Mouse (Mus musculus): ENCODE data around the gene Alyref2.
A peak's percentile ranks its signal among the peaks of the same experiment; 100 is the strongest.

The Alyref2 gene

DNA sequence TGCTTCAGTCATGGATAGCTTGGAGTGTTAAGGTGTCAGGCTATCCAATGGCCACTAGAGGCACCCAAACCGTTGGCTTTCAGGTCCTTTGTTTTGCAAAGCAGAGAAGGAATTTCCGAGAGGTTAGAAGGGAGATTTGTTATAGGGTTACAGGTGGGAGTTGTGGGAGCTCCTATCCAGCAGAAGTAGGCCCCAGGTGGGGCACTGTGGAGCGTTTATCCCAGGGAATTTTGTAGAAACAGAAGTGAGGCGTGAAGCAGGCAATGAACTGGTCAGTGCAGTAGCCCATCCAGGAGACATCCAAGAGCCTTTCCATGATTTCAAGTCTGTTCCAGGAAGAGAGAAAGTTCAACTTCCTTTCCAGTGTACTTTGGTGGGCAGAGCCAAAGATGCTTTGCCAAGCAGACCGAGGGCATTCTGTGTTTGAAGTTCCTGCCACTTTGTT lies 1.6 kb upstream of the Alyref2 start:
- no peak for DNase-seq (ENCODE audit: low spot score)

GRCm38 (mm10) chr1:171502388-171503249 lies 659 bp upstream of the Alyref2 start:
- DNase-seq (ENCODE audit: low spot score), result no peak

GRCm38 (mm10) chr1:171503592-171504291 lies 464 bp downstream of the Alyref2 start:
- DNase-seq (ENCODE audit: low spot score), result peak; percentile 71

- no peak for DNase-seq (ENCODE audit: low spot score)
These were observed 1.3 kb downstream of the Alyref2 start for GRCm38 (mm10) chr1:171504586-171504985.

DNA sequence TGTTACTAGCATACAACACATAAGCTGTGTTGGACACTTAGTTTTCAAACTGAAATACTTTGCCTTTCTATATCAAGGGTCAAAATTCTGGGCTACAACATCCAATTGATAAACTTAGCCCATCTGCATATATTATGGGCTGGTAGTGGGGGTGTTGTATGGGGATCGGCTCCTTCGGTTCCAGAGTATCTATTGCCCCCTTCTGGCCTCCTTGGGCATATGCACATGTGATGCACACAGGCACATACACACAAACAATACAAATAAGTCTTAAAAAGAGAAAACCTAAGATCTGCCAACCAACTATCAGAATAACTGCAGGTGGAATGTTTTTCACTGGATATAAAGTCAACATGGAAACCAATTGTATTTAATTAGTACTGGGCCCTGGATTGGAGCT lies 10.0 kb downstream of the Alyref2 start:
- no peak for DNase-seq (ENCODE audit: low spot score)

- no peak for DNase-seq (ENCODE audit: low spot score)
These were observed 10.5 kb downstream of the Alyref2 start for GRCm38 (mm10) chr1:171513760-171514159.

DNA sequence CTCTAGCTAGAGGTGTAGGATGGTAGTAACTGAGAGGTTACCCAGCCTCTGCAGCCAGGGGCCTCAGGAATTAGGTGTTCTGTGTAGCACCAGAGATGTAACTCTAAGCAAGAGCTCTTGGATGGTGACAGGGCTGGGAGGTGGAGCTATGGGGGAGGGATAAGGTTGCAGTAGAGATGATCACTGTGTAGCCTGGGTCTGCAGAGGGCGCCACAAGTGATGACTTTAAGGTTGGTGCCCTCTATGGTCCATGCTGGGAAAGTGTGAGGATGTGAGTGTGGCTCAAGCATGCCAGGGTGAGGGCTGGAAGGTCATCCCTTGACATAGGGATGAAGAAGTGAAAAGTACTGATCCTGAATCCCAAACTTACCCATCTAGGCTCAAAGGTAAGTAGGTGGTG lies 11.8 kb downstream of the Alyref2 start:
- no peak for DNase-seq (ENCODE audit: low spot score)

DNA sequence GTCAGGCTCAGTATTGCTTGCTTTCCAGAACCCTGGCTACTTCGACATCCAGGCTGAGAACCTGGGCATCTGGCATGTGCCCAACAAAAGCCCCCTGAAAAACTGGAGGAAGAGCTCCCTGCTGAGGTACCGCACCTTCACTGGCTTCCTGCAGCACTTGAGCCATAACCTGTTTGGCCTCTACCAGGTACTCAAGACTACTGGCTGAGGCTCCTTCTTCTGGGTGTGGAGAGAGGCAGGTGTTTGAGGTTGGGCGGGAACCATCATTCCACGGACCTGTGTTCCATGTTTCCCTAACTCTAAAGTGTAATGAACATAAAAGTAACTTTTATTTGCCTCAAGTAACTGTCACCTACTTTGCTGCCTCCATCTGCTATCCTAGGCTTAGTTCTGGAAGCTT lies 12.3 kb downstream of the Alyref2 start:
- DNase-seq (ENCODE audit: low spot score), result no peak

DNA sequence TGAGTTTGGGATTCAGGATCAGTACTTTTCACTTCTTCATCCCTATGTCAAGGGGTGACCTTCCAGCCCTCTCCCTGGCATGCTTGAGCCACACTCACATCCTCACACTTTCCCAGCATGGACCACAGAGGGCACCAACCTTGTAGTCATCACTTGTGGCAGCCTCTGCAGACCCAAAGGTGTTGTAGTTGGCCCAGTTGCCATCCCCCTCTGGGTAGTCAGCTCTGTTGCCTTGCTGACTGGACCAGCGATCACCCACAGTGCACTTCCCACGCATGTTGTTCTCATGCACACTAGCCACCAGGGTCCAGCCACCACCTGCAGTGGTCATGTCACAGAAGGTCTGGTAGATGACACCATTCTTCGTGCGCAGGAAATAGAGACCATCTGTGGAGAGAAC lies 28.1 kb downstream of the Alyref2 start:
- DNase-seq (ENCODE audit: low spot score), result no peak

DNA sequence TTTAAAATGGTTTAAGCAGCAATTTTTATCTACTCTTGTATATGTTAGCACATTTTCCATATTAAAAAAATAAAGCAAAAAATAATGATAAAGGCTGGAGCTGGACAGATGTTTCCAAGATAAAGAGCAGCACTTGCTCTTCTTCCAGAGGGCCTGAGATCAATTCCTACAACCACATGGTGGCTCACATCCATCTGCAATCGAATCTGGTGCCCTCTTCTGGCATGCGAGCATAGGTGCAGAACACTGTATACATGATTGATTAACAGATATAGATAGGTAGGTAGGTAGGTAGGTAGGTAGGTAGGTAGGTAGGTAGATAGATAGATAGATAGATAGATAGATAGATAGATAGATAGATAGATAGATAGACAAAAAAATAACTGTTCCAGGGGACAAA lies 29.6 kb downstream of the Alyref2 start:
- DNase-seq (ENCODE audit: low spot score), result no peak

DNA sequence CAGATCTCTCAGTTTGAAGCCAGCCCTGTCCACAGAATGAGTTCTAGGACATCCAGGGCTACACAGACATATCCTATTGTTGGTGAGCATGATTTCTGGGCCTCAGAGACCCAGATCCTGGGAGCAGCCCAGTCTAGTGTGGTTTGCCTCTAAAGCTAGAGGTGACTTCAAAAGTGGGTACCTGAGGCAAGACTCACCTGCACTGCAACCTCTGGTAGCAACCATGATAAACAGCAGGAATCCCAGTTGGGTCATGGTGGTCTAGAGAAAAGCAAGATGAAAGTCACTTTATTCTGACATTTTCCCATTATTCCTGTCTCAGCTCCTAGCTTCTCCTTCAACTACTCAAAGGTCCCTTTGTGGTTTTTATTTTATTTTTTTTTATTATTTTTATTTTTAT lies 31.3 kb downstream of the Alyref2 start:
- DNase-seq (ENCODE audit: low spot score), result no peak

- no peak for DNase-seq (ENCODE audit: low spot score)
These were observed 31.9 kb downstream of the Alyref2 start, which contains the start of gene Itln1 for GRCm38 (mm10) chr1:171535194-171535593. Gene Itln1, minus strand, starts transcription at chr1:171535294.

DNA sequence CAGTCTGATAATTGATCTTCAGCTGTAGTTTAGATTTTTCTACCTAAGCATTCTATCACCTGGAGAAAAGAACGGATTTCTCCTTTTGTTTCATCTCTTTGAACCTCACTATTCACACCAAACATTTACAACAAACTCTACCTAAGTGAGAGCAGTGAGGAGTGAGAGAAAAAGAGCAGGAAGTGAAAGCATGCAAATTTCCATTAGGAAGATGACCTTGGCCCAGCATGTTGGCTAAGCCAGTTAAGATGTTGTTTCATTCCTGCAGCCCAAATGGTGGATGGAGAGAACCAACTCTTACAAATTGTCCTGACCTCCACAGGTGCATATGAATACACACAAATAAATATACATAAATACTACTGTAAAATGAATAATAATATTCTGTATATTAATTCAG lies 37.4 kb downstream of the Alyref2 start:
- no peak for DNase-seq (ENCODE audit: low spot score)

- DNase-seq (ENCODE audit: low spot score), result no peak
These were observed 48.0 kb downstream of the Alyref2 start for GRCm38 (mm10) chr1:171551326-171551725.

GRCm38 (mm10) chr1:171552230-171552629 lies 49.0 kb downstream of the Alyref2 start:
- DNase-seq (ENCODE audit: low spot score), result no peak

DNA sequence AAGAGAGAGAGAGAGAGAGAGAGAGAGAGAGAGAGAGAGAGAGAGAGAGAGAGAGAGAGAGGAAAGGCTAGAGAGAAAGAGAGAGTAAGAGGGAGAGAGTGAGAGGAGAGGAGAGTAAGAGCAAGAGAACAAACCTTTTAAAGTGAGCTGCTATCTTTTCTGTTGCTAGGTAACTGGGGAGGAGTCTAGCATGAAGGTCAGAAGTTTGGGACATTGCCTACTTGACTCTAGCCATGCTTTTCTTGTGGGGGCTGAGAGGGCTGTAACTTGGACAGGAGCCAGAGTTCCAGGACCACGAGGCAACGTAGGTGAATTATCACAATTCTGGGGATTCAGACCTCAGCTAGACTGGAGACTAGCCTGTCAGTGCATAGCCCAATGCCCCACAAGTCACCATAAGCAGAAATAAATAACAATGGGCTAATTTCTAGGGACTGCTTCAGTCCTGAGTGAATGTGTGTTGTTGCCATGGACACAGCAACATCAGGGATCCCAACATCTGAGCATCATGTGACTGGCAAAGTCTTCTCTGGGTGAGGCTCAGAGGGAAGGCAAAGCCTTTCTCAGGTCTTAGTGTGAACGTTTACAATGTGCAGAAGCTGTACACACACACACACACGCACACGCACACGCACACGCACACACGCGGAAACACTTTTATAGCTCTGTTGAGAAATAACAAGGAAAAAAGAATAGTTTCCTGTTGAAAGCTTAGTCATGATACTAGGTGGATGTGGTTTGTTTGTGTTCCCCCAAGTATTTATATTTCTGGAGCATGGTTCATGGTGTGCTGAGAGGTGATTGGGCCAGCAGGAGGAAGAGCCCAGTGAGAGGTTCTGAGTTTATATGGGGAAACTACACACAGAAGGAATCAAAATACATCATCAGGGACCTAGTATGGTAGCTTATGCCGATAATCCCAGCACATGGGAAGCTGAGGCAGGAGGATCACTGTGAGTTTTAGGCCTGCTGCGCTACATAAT lies 50.4 kb downstream of the Alyref2 start:
- no peak for DNase-seq (ENCODE audit: low spot score)

Measured in ovary, postnatal 10 days (tissue).